Mouse (Mus musculus) urinary bladder, postnatal 14 days (tissue): ENCODE measurements at regions not wholly inside any gene's neighbourhood (a gene's known extent, or its start where the extent isn't known, plus 50 kb on each side); places are given as distances from the start of the nearest gene placed in this dataset.
A peak's percentile ranks its signal among the peaks of the same experiment; 100 is the strongest.

Experiments used
- DNase-seq: peaks from one replicate; pipeline ENCODE4 v3.0.0; 2021; ENCODE audit warnings: low spot score

DNA sequence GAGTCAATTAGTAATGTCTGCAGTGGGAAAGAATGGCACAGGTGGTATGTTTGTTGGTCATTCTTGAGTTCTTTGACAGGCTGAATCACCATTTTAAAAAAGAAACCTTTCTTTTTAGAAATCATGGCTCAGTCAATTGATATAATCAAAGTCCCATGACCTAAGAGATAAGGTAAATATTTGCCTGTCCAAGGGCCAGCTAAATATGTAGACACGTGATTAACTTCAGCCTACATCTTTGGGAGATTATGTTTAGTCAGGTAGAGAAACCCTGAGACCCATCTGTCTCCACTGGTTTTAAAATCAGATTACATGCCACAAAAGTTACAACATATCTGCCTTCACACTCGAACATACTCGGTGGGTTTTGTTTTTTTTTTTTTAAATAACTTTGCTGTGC lies 128.6 kb upstream of the Kazn start:
- no peak for DNase-seq

DNA sequence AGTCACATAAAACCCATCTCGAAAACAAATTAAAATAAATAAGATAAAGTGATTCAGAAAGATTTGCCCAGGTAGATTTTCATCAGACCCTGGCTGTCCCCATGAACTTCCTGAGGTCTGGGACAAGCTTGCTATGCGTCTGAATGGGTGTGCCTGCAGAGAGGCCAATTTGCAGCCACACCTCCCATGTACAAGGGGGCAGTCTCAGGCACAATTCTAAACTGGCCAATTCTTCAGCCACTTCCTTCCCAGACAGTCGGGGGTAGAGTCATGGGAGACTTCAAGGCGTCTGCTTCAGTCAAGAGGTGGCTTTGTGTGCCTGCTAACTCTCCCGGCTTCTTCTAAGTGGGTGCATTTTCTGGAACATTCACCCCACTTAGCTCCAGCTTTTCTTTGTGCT lies 122.9 kb upstream of the Kazn start:
- DNase-seq = no peak

DNA sequence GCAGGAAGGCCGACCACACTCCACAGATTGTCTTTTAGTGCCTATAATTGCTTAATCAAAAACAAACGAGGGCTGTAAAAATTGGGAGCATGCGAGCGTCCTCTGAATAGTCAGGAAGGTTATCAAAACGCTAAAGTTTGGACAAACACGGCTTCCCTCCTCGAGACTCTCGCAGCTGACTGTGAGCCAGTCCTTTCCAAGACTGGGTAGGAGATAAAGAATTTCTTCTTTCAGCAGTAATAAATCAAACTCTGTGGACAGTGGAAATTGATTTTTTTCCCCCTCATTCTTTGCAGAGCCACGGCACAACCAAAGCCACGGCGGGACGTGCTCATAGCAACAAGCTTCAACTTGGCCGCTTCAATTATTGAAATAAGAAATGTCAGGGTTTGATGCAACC lies 119.7 kb upstream of the Kazn start:
- DNase-seq = no peak

DNA sequence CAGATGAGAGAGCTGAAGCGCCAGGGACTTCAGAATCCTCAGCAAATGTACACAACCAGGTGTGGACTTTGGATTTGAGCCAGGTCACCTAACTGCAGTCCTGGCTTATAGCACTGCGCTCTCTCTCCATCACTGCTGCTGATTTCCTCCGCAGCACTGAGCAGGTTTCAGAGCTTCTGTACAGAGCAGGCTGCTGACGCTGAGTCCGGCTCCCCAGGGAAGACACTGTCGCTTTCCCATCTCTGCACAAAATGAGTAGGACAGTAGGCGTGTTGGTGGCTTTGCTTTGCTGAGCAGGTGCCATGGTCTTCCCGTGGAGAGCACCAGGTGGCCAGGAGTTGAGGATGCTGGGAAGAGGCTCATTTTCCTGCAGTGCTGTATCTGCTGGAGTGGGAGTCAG lies 116.2 kb upstream of the Kazn start:
- DNase-seq = no peak

DNA sequence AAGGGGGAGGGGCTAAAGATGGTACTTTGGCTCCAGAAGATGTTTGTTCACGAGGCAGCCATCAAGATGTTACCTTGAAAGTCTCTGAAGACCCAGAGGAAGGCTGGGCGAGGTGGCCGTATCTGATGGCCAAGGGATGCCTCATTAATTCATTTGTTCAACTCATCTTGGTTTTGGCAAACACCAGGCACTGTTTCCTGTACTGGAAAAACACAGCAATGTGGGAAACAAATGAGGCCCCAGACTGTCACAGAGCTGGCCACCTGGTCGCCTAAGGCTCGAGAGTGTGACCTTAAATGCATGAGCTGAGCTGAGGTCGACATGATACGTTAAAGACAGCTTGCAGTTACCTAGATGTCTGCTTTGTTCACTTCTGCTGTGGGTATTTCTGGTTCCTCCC lies 114.3 kb upstream of the Kazn start:
- no peak for DNase-seq

DNA sequence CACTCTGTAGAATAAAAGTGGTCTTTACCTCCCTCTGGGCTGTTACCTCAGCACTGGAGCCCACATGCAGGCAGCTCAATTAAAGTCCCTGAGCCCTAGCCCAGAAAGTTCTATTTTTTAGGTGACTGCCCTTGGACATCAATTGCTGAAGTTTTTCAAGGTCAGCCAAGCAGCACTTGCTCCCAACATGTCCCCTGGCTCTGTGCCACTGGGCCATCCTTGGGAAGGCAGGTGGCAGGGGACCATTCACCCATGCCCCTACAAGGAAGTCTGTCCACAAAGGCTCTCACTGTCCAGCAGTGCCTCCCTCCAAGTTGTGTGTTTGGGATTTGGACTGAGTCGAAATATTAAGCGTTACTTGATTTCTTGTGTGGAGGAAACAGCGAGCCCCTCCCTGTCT lies 112.6 kb upstream of the Kazn start:
- DNase-seq = no peak

DNA sequence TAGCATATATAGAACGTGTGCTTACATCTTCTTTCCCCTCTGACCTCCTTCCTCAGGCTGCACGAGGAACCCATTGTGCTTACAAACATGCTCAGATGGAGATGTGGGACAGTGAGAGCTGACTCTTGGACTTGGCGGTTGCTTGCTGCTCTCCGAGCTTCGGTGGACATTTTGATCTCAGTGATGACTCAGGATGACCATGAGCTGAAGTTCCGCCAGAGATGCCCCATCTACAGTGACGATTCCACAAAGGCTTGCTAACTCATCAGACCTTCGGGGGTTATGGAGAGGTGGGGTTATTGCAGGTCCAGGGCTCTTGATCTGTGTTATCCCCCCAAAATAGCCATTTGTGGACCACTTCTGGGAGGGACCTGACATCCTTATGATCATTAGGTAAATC lies 111.8 kb upstream of the Kazn start:
- DNase-seq = no peak

DNA sequence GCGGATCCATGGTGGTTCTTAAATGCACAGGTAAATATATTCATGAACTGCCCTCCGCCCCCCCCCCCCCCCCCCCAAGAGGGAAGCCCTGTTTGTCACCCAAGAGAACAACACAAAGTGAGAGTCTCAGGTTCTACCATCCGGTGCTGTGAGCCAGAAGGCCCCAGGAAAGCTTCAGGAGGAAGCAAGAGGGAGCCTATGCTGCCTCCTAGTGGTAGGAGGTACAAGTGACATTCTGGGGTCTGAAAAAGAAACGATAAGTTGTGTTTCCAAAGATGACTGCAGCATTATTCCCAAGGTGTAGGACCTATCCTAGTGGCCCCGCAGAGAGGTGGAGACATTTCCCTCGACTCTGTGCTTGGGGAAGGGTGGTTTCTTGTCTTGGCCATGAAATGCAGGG lies 109.7 kb upstream of the Kazn start:
- DNase-seq = peak; percentile 15

DNA sequence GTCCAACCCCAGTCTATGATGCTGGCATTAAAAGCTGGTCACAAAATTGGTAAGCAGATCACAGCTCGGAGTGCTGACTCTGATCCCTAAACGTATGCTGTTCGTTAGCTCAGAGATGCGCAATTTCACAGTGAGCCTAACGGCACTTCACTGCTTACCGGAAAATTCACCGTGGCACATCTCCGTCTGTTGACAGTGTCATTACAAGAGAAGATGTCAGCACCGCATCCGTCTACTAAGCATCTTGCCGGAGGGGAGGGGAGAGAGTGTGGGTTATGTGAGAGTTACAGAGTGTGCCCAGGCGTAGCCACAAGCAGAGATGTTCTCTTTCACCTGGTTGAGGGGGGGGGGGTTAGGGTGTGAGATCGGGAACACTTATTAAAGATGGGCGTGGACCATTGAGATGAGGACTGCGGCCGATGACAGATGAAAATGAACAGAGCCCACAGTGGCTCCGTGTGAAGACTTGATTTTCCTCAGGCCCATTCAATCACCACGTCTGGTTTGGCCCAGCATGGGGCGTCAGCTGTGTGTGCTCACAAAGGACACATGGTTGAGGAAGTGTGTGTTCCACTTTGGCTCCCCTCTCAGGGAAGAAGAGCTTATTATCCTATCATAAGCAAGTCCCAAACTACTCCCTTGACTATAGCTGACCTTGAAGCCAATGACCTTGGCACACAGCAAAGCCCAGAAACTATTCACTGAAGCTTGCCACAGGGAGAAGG lies 103.4 kb upstream of the Kazn start:
- no peak for DNase-seq

DNA sequence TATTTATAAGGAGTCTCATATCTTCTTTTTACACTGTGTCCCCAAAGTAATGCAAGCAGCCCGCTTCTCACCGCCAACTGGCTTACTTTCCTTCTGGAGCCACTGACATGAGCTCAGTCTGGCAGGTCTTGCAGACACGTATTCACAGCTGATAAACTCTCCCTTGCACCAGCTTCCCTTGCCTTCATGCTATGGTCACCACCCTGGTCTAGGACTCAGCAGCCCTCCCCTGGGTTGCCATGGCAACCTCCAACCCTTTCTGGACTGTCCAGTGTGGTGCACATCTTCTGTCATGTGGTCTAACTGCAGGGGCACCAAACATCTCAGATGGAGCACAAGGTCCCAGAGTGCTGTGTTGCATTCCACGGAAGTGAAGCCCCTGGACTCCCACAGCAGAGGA lies 102.1 kb upstream of the Kazn start:
- no peak for DNase-seq

DNA sequence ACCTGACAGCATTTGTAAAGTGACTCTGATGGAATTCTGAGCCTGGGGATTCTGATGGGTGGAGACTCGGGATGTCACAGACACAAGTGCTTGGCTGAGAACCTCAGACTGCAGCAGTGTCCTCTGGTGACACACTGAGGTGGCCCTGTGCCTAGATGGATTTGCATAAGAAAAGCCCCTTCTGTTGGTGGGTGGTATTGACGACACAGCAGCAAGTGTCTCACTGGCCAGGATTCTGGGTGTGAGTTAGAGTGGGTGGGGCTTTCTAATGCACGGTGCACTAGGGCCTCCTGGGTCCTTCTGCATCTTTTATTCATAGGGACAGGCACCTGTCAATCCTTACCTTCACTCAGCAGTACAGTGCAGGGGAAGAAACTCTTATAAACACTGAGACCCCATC lies 100.9 kb upstream of the Kazn start:
- DNase-seq = no peak

DNA sequence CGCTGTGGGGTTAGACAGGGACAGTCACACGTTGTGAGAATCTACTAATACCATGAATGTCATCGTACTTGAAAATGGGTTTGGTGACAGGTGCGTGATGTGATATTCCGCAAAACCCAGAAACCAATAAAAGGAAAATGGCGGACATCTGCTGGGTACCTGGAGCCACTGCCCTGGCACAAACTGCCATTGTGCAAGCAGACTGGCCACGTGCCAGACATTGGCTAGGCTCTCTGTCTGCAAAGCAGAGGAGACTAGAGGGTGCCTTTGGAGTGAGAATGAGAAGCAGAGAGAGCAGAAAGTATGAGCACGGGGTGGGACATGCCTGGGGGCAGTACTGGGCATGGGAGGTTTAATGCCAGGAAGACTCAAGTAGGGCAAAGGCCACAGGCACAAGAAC lies 98.5 kb upstream of the Kazn start:
- no peak for DNase-seq

DNA sequence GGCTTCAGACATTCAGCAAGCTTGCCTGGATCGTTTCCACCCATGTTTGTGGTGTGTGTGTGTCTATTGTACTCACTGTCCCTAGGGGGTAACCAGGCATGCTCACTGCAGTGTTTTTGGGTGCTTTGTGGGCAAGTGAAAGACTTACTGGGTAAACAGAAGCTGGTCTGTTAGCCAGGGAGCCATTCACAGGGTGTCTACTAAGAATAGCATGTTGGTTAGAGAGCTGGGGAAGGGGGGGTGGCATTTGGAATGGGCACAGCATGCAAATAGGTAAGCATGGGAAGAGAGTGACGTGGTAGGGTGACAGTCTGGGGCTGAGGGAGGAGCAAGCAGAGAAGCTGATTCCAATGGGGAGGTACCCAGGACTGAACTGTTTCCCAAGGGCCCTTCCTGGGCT lies 97.7 kb upstream of the Kazn start:
- DNase-seq = no peak

DNA sequence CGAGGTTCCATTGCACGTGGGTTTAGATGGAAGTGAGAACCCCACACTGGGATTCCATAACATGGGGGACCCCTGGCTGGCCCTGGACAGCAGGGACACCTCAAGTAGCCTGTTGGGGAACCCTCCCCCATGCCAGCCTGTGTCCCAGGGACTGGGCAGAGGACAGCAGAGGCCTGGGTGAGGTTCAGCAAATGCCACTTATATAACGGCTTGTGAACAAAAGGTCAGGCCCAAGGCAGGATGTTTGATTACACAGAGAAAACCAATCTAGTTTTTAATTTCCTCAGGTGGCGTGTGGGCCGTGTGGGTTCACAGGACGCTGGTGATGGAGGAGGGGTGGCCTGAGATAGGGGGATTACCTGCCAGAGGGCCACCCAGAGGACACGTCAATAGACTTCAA lies 94.9 kb upstream of the Kazn start:
- DNase-seq = no peak

DNA sequence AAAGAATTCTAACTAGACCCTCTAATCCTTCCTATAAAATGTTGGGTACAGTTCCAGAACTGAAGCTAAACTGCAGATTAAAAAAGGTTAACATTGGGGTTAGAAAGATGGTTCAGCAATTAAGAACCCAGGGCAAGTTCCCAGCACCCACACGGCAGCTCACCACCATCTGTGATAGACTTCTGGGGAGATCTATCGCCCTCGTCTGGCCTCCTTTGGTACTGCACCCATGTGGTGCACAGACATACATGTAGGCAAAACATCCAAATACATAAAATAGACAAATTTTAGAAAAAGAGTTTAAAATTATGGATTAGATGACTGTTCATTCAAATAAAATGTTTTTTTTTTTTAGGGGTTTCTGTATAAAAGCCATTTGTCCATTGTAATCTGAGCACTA lies 91.4 kb upstream of the Kazn start:
- no peak for DNase-seq

DNA sequence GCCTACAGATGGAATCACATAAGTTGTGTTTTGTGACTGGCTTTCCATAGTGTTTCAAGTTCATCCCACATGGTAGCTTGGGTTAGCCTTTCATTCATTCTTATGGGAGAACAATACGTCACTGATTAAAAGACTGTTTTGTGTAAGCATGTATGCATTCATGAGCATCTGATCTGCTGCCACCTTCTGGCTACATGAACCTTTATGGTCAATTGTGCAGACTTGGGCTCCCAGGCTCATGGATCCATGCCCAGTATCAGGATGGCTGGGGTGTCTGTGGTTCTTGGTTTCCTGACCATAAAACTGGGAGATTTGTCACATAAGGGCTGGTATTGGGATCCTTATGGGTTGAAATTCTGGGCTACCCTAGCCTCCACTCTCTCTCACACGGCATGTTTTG lies 90.4 kb upstream of the Kazn start:
- no peak for DNase-seq

DNA sequence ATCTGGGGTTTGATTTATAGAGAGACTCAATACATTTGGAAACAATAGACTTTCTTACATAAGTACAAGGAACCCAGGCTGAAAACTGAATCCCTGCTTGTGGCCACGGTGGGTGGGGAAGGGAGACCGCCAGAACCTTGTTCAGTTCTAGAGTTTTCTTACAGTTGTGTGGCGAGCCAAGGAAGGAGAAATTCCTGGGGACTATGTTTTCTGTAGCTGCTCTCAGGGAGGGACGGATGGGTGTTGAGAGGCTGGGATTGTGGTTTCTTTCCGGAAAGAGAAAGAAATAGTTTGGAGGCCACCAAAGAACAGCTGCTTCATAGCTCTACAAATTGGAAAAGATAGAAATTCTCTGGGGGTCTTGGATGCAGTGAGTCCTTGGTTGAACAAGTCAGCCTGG lies 87.3 kb upstream of the Kazn start:
- no peak for DNase-seq

DNA sequence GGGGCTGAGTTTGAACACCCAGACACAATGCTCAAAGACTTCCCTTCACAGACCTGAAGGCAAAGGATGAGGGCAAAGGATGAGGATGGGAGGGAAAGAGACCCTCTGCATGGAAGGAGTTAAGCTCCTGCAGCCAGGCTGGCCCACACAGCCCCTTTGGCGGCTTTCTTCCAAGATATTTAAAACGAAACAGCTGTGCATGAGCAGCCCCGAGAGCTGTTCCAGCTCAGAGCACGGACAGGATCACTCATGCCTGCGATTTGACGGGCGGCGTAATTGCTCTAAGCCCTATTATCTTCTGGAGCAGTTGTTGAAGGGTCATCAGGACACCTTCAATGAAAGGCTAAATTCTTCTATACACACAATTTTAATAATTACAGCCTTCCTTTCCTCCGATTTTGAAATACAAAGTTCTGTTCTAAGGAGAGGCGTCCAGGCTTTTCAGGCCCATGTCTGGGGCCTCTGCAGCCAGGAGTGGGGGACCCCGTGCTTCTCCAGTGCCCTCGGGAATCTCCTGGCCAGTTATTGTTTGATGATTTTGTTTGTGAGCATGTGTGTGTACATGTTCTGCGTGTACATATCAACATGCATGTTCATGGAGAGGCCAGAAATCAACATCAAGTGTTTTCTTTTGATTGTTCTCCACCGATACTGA lies 82.1 kb upstream of the Kazn start:
- DNase-seq = peak; percentile 18

DNA sequence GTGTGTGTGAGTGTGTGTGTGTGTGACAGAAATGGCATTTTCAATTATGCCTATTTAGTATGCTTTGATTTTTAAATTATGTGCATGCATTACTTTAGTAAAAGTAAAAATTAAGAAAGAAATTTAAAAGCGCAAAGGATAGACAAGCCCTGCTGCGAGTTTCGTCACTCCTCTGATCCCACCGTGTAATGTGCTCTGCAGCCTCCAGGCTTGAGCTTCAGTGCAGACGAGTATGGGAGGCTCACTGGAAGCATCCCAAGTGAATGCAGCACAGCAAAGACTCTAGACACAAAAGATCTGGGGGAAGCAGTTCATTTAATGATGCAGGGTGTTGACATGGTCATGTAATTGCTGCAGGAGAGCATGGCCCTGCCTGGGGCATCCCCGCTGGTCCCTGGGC lies 71.1 kb upstream of the Kazn start:
- DNase-seq = no peak

DNA sequence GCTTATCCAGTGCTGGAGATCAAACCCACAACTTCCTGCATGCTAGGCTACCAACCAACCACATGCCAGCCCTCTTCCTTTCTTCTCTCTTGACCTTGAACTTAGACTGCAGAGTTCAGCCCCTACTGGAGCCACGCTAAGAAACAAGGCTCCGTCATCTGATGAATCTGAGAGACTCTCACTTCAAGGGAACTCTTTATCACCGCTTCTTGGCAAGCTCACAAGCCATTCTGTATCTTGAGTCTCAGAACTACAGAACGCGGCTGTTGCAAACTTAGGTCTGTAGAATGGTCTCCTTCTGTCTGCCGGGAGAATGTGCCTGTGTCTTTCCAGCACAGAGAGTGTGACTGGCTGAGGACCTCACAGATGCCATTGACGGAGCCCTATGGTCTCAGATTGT lies 69.1 kb upstream of the Kazn start:
- DNase-seq = no peak

DNA sequence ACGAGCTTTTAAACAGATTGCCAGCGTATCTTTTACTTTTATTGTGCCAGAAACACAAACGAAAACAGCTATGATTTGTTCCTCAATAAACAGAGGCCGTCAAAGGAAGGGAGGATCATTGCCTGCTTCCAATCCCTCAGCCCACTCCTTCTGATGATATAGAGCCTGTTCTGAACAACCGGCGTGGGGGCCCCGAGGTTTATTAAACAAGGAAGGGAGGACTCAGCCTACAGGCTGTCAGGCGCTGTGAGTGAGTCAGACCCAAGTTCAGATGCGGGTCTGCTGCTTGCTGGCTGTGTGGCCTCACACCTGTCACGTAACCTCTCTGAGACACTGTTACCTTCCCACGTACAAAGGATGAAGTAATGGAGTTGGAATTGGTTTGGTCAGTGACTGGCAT lies 68.1 kb upstream of the Kazn start:
- DNase-seq = no peak

DNA sequence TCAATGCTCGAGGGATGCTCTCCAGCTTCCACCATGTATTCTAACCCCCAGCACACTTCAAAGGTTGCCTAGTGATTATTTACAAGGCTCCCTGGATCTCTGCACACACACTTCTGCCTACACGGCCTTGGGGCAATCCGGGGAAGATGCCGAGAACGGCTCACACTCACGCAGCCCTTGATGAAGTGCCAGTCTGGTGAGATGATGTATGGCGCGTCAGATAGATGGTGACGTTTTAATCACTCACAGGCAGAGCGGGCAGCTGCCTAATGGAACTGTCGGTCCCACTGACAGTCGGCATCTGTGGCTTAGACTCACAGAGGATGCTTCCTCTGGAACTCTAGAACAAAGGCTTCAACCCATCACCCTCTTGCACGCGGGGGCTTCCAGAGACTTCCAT lies 66.9 kb upstream of the Kazn start:
- DNase-seq = no peak

DNA sequence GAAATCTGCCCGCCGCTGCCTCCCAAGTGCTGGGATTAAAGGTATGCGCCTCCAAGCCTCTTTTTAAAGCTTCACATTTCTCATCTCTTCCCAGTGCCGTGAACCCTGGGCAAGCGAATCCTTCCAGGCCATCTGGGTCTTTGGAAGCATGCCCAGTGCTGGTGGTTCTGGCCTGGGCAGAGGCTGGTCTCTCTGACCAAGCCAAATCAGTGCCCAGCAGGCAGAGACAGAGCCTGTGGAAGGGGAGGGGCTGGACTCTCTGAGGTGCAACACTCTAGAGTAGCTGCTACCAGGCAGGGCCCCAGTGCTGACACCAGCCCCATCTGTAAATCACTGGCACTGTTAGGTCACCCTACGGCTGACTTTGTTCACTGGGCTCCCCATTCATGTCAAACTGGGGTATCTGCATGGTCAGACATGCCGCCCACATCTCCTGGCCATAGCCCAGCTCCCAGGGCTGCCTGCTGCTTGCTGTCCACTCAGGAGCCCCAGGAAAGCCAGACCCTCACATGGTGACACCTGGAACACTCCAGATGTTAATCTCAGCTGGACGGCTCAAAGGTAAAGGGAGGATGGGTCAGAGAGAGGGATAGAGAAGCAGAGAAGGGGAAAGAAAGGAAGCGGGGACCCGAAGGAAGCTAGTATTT lies 64.3 kb upstream of the Kazn start:
- no peak for DNase-seq

DNA sequence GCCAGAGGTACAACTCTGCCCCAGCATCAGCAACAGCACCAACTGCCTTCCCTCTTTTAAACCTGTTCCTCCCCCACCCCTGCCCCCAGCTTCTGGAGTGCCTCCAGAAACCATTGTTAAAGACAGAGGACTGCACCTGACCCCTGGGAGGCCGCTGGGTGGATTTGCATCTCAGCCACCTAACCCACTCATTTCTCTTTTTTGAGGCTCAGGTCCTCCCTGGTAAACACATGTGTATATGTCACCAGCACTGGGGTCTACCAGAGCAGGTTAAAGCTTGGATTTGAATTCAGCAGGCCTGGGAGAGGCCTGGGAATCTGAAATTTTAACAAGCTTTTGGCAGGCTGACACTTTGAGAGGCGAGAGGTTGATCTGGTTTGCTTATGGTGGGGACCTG lies 63.5 kb upstream of the Kazn start:
- no peak for DNase-seq
